Comparison of ENCODE assay signal across 8 mouse cellular contexts in the genomic region with DNA sequence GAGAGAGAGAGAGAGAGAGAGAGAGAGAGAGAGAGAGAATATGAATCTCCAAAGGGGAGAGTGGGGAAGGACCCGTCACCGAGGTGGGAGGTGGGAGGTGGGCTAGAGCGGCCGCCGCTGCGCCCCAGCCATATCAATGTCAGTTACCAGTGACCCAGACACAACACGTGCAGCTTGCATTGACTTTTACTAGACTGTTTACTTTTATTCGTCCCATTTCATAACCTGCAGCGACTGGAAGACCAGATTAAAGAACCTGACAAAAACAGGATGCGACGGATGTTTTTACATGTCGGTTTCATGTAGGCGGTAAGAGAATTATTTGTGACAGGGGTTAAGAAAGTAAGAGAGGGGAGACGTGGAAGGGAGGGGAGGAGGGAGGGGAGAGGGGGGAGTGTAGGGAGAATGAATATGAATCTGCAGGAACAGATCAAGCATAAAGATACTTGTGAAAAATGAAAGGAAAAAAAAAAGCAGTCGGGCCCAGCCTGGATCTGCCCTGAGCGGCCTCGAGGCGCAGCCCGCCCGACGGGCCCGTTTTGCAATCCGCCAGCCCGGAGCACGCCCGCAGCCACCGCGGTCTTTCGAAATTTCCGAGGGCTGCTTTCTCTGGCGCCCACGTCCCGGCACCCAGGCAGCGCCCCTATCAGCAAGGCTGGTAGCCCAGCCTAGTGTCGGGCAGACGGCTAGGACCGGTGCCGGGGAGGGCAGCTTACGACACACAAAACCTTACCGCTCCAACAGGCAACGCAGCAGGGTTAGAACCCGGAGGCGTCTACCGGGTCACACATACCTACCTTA. TPM values are rescaled to one million over a fixed set of nuclear protein-coding genes. Genes with fewer than 3 reads are reported as not detected.
A peak's percentile ranks its signal among the peaks of the same experiment; 100 is the strongest.
DNase-seq lines count a peak whose midpoint lies in the region; ATAC-seq and TF ChIP-seq lines count a peak whose summit lies in the region.

No protein-coding gene starts in this region.

- DNase-seq in 3T3-L1 (ENCODE audit: low read depth, low spot score): peak; percentile 60
- DNase-seq in Muller cell, postnatal 12 days (ENCODE audit: inconsistent ontology term): peak; percentile 63
- DNase-seq in embryonic facial prominence, embryonic 14.5 days (ENCODE audit: low spot score): peak; percentile 32
- DNase-seq in hindbrain, embryonic 11.5 days (ENCODE audit: low spot score): peak; percentile 60
- DNase-seq in liver, adult 2 months (ENCODE audit: extremely low read depth, low read depth, low spot score): peak; percentile 65
- DNase-seq in urinary bladder, postnatal 25 days (ENCODE audit: low spot score): peak; percentile 32
- no peak for DNase-seq in layer of hippocampus, adult 8-10 months (ENCODE audit: low spot score in 2 of 2)

- under 1% methylated on average over 34 of the region's 44 CpGs for whole genome bisulfite sequencing in embryonic facial prominence, embryonic 14.5 days
- under 1% methylated on average over 44 of the region's 44 CpGs for WGBS in hindbrain, embryonic 11.5 days
- WGBS in liver, adult 2 months: under 1% methylated on average over 44 of the region's 44 CpGs
- 1% methylated on average over 41 of the region's 44 CpGs for WGBS in midbrain, embryonic 16.5 days

- no peak overlapping the region for H3K27ac ChIP-seq in embryonic facial prominence, embryonic 14.5 days (replicated peaks; ENCODE audit: low read depth, low read length)
- no peak overlapping the region for H3K27ac ChIP-seq in hindbrain, embryonic 11.5 days (ENCODE audit: low read depth, low read length)
- peak overlapping the region; percentile 6; the same call in 1 of the 2 replicates for H3K27ac ChIP-seq in liver, adult 2 months (replicated peaks; ENCODE audit: insufficient read depth, low read depth, low read length)
- no peak overlapping the region for H3K27ac ChIP-seq in midbrain, embryonic 16.5 days (ENCODE audit: low read length)

- peaks cover 36% of the 10 kb centered on the region for H3K27me3 ChIP-seq in embryonic facial prominence, embryonic 14.5 days (replicated peaks; ENCODE audit: control insufficient read depth, insufficient read depth, low read length)
- peaks cover 14% of the 10 kb centered on the region for H3K27me3 ChIP-seq in hindbrain, embryonic 11.5 days (ENCODE audit: control insufficient read depth, insufficient read depth, low read length)
- H3K27me3 ChIP-seq in liver, adult 2 months (ENCODE audit: control insufficient read depth, insufficient read depth, low read length): no peaks in the 10 kb centered on the region
- peaks cover 6% of the 10 kb centered on the region for H3K27me3 ChIP-seq in midbrain, embryonic 16.5 days (ENCODE audit: control insufficient read depth, insufficient read depth, low read depth, low read length)

- H3K79me2 ChIP-seq in liver, adult 2 months (ENCODE audit: control insufficient read depth, insufficient read depth, low read length): no peaks in the 10 kb centered on the region

- H3K4me2 ChIP-seq in embryonic facial prominence, embryonic 14.5 days (ENCODE audit: low read depth, low read length): peak overlapping the region; percentile 98
- H3K4me2 ChIP-seq in hindbrain, embryonic 11.5 days (replicated peaks; ENCODE audit: low read depth, low read length): peak overlapping the region; percentile 54
- peak overlapping the region; percentile 96 for H3K4me2 ChIP-seq in midbrain, embryonic 16.5 days (ENCODE audit: low read length)

- TF ChIP-seq POLR2A in liver, adult 2 months (IDR thresholded peaks at IDR 0.05; ENCODE audit: extremely low read depth, insufficient read depth, low read length): 0 out of 2 replicates have a peak, but pooled peaks have one; percentile 17

- peak overlapping the region; percentile 59 for H3K9ac ChIP-seq in embryonic facial prominence, embryonic 14.5 days (ENCODE audit: low read depth, low read length)
- peak overlapping the region; percentile 34; the same call in 1 of the 2 replicates for H3K9ac ChIP-seq in hindbrain, embryonic 11.5 days (ENCODE audit: low read depth, low read length)
- H3K9ac ChIP-seq in liver, adult 2 months (ENCODE audit: low read depth, low read length): peak overlapping the region; percentile 50
- H3K9ac ChIP-seq in midbrain, embryonic 16.5 days (ENCODE audit: low read depth, low read length): peak overlapping the region; percentile 21; the same call in 1 of the 2 replicates

- H3K36me3 ChIP-seq in embryonic facial prominence, embryonic 14.5 days (ENCODE audit: control insufficient read depth, insufficient read depth, low read length): 0 out of 2 replicates have a peak, but pooled peaks cover under 1% of the 10 kb centered on the region
- H3K36me3 ChIP-seq in hindbrain, embryonic 11.5 days (ENCODE audit: control insufficient read depth, insufficient read depth, low read length): no peaks in the 10 kb centered on the region
- H3K36me3 ChIP-seq in liver, adult 2 months (ENCODE audit: control insufficient read depth, insufficient read depth, low read length): peaks cover 2% of the 10 kb centered on the region; the same call in 1 of the 2 replicates
- H3K36me3 ChIP-seq in midbrain, embryonic 16.5 days (ENCODE audit: control insufficient read depth, insufficient read depth, low read length): no peaks in the 10 kb centered on the region

- peak overlapping the region; percentile 64 for H3K4me3 ChIP-seq in embryonic facial prominence, embryonic 14.5 days (ENCODE audit: low read depth, low read length)
- H3K4me3 ChIP-seq in hindbrain, embryonic 11.5 days (ENCODE audit: low read depth, low read length): peak overlapping the region; percentile 57
- H3K4me3 ChIP-seq in liver, adult 2 months (ENCODE audit: insufficient read depth, low read depth, low read length): peak overlapping the region; percentile 45
- peak overlapping the region; percentile 62 for H3K4me3 ChIP-seq in midbrain, embryonic 16.5 days (ENCODE audit: low read depth, low read length)

- TF ChIP-seq CTCF in liver, adult 2 months (IDR thresholded peaks at IDR 0.05; ENCODE audit: low read depth, low read length): peak; percentile 14; the same call in 1 of the 2 replicates

- no peak for ATAC-seq in embryonic facial prominence, embryonic 14.5 days (ENCODE audit: low read depth)
- ATAC-seq in hindbrain, embryonic 11.5 days (ENCODE audit: low FRiP score): no peak
- ATAC-seq in midbrain, embryonic 16.5 days: no peak

- H3K9me3 ChIP-seq in embryonic facial prominence, embryonic 14.5 days (ENCODE audit: control insufficient read depth, low read length): no peaks in the 10 kb centered on the region
- no peaks in the 10 kb centered on the region for H3K9me3 ChIP-seq in hindbrain, embryonic 11.5 days (ENCODE audit: control insufficient read depth, low read length)
- H3K9me3 ChIP-seq in midbrain, embryonic 16.5 days (replicated peaks; ENCODE audit: control insufficient read depth, low read length, poor library complexity, severe bottlenecking): no peaks in the 10 kb centered on the region

- peaks cover 10% of the 10 kb centered on the region for H3K4me1 ChIP-seq in embryonic facial prominence, embryonic 14.5 days (ENCODE audit: control insufficient read depth, insufficient read depth, low read length)
- H3K4me1 ChIP-seq in hindbrain, embryonic 11.5 days (replicated peaks; ENCODE audit: control insufficient read depth, insufficient read depth, low read length): 0 out of 2 replicates have a peak, but pooled peaks cover 5% of the 10 kb centered on the region
- 0 out of 2 replicates have a peak, but pooled peaks cover 3% of the 10 kb centered on the region for H3K4me1 ChIP-seq in liver, adult 2 months (ENCODE audit: control insufficient read depth, insufficient read depth, low read length)
- peaks cover 36% of the 10 kb centered on the region for H3K4me1 ChIP-seq in midbrain, embryonic 16.5 days (ENCODE audit: control insufficient read depth, insufficient read depth, low read length)

RNA-seq across cellular contexts. Expression of a gene that starts 1.8 kb away (rescaled TPM):
- 47.2 and 57.5 TPM in 2 replicates for polyA plus RNA-seq in embryonic facial prominence, embryonic 14.5 days (2014; fragmentation: Nextera tagmentation; extraction: Ambion mirVana)
- 15.6 and 15.8 TPM in 2 replicates for polyA plus RNA-seq in hindbrain, embryonic 11.5 days (2014; fragmentation: Nextera tagmentation; extraction: Ambion mirVana)
- 0.92 and 1.9 TPM in 2 replicates for total RNA-seq in liver, adult 2 months (2014; rRNA removed)
- 0.45 and 1.3 TPM in 2 replicates for polyA plus RNA-seq in liver, adult 2 months (2012; rRNA removed)
- polyA plus RNA-seq in midbrain, embryonic 16.5 days (2015; fragmentation: Nextera tagmentation; extraction: Ambion mirVana): 4.2 and 5.4 TPM in 2 replicates
- total RNA-seq in layer of hippocampus, adult 8-10 months (2022): 1 to 10 TPM; 2.1 to 4.5 (median 3.6) TPM

Comparison
In these comparisons a context has a peak if more than half of its experiments do, and no peak if none do; other contexts are left out.
1. DNase-seq: peak in 3T3-L1 (single experiment), Muller cell, postnatal 12 days (single experiment), embryonic facial prominence, embryonic 14.5 days (single experiment), hindbrain, embryonic 11.5 days (single experiment), liver, adult 2 months (single experiment) and urinary bladder, postnatal 25 days (single experiment); none in layer of hippocampus, adult 8-10 months (0 of 2).
2. Peak in every context shown above with its lines, with median percentiles within 50 percentile points of each other: H3K4me2 ChIP-seq, H3K4me3 ChIP-seq and H3K9ac ChIP-seq.